Mouse (Mus musculus) gonadal fat pad, adult 2 months (tissue): ENCODE measurements around the gene Fermt2. TPM values are rescaled to one million over a fixed set of nuclear protein-coding genes. Genes with fewer than 3 reads are reported as not detected.
A peak's percentile ranks its signal among the peaks of the same experiment; 100 is the strongest.

Experiments
- DNase-seq: peaks from one replicate; pipeline ENCODE4 v3.0.0-alpha.2; 2012; ENCODE audit warnings: low read depth
- polyA plus RNA-seq: library from polyadenylated mRNA; depleted of rRNA; stranded (reverse); fragments of >200 nt; gene quantifications from 2 replicates; pipeline ENCODE4 v1.2.3, GENCODE M21; 2012; rRNA removed

Gene Fermt2
- 54.9 and 65.2 TPM in 2 replicates for polyA plus RNA-seq

DNA sequence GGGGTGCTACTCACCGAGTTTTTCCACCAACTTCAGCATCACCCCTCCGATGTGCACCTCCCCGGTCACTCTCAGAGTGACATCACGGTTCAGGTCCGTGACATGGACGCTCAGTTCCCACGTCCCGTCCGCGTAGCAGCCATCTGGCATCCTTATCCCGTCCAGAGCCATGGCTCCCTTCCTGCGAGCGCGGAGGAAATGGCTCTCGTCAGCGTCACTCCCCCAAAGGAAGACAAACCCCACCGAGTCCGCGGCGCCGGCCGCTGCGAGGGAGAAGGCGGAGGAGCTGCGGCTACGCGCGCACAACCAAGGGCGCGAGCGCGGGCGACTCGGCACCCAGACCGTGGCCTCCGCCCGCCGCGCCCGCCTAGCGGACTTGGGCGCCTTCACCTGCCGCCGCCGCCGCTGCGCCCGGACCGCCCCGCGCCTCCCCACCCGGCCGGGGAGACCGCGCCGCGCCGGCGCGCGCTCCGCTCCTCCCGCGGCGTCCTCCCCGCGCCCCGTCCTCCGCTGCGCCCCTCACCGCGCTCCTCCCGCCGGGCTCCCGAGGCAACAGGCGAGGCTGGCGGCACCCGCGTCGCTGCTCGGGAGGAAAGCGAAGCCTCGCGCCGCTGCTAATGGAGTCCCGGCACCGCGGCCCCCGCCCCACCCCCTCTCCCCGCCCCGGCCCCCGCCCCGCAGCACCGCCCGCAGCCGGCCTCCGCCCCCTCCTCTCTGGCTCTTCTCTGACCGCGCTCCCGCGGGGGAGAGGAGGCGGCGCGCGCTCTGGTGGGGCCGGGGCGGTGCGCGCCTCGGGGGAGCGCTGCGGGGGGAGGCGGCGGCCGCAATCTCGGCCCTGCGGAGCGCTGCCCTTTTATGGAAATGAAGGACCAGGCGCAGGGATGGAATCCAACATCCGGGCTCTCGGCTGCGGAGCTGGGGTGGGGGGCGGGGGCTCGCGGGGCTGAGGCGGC lies at the start of gene Fermt2:
Gene Fermt2, minus strand, starts transcription at position 708 of the 953 bp plus-strand sequence.
- no peak for DNase-seq

DNA sequence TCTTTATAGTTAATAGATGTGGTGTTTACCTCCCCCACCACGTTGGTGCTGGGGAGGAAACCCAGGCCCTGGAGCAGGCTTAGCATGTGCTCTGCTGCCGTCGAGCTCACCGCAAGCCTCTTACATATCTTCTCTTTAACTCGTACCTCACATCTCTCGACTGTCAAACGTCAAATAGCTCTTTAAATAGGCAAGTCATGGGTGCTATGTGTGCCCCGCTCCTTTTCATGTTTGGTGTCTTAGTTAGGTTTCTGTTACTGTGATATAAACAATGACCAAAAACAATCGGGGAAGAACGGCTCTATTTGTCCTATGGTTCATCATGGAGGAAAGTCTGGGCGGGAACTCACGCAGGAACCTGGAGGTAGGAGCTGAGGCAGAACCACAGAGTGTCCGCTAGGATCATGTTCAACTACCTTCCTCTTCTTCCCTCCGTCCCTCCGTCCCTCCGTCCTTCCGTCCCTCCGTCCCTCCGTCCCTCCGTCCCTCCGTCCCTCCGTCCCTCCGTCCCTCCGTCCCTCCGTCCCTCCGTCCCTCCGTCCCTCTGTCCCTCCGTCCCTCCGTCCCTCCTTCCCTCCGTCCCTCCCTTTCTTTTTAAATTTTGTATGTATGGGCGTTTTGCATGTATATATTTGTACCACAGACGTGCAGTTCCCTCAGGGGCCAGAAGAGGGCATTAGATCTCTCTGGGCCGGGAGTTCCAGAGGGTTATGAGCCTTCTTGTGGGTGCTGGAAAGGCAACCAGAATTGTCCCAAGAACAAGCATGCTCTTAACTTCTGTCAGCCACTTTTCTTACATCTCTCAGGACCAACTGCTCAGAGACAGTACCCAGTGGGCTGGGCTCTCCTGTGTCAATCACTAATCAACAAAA lies 36.4 kb upstream of the Fermt2 start:
- no peak for DNase-seq

DNA sequence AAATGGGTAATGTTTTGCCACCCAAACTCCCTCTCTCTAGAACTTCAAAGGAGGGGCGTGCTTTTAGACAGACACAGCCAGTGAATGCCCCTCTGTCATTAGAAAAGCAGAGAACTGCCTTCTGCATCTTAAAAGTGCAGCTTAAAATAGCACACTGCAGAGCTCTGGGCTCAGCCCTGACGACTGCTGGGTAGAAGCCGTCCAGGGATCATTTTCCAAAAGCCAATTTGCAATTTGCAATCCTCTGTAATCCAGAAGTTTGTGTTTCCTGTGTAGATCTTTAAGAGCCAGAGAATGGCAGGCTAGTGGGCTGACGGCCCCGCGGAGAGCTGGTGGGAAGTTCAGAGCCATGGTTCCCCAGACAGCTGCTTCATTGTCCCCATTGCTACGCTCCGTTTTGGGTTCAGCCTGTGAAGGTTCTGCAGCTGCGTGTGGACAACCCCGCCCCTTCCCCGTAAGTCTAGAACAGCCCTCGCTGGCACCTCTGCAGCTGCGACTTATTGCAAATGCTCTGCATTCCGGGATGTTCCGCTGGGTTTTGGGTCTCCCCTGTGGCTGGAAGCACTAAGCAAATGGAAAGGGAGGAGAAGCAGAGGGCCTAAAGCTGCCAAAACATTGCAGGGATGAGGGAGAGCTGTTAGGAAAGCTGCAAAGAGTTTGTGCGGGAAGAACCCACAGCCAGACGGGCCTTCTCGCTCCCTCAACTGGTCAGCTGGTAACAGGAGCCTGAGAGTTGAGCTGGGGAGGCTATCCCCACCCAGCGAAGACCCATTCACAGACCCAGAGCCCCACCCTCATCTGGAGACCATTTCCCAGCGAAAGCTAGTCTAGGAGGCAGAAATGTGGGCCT lies 35.5 kb upstream of the Fermt2 start:
- no peak for DNase-seq

DNA sequence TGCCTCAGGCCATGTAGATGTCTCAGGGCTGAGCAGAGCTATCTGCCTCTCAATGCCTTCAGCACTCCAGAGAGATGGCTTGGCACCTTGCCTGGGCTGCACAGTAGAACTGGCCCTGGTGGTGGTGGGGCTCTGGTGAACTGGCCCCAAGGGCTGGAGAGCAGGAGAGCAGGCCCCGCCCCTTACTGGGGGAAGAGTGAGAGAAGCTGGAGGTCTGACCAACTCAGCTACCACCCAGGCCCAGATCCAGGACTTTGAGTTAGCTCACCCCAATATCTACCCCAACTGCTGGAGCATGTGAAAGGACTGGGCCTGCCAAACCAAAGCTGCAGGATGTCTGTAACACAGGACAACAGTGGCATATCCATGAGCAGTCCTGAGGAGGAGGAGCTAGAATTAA lies 33.7 kb upstream of the Fermt2 start:
- DNase-seq, result no peak

DNA sequence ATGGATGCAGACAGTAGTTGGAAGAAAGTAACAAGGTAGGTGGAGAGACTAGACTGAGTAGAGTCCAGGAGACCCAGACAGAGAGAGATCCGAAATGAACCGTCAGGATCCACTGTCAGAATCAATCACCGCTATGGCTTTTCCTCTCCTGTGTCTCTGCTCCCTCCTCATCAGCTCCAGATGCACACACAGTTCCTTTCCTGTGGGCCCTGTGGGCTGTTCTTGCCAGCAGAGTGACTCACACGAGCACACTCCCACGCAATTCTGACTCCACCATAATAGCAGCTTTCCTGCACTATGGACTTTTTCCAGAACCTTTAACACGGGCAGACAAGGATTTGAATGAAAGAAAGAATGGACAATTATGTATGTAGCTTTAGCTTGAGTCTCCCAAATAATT lies 31.8 kb upstream of the Fermt2 start:
- DNase-seq, result no peak

DNA sequence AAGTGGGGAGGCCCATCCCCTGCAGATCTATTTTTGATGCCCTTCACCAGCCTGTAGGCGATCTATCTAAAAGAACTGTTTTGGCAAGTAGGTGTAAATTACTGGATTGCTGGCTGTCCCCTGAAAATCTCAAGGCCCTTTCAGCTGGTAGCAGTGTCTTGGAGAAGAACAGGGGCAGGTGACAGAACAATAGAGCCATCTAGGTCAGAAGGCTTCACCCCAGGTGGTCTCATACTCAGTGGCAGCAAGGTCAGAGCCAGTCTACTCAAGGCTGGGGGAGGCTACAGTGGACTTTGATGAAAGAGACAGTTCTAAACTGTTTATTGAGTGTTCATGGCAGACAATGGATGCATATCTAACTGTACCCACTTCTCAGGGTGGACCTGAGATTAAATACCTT lies 29.1 kb upstream of the Fermt2 start:
- no peak for DNase-seq

DNA sequence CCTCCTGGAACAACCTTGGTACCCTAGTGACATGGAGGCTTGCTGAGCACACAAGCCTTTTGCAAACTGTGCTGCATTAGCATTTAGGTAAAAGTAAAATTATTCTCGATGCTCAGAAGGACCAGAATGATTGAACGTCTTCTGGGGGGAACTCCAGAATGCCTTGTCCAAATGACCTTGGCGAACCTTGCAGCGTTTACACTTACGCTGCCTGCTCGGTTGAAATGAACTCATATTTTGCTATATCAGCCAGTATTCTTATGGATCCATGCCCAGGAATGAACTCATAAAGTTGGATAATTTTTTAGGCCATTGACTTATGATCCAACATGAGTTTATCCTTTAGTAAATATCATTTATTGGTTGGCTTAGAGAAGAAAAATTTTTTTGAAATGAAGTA lies 24.4 kb upstream of the Fermt2 start:
- no peak for DNase-seq

DNA sequence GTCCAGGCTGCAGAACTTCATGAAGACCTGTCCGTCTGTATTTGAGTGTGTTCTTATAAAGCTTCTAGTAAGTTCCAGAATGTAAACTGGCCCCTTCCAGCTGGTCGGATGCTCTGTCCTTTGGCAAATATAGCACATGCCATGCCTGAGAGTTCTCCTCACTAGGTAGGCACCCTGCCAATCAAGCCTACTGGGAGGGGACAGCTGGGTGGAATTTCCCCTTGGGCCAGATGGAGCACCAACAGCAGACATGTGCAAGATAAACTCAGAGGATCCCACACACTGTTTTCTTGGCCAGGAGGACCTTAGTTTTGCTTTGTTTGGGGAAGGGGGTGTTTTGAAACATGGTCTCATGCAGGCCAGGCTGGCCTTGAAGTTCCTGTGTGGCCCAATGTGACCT lies 23.9 kb upstream of the Fermt2 start:
- DNase-seq, result no peak

DNA sequence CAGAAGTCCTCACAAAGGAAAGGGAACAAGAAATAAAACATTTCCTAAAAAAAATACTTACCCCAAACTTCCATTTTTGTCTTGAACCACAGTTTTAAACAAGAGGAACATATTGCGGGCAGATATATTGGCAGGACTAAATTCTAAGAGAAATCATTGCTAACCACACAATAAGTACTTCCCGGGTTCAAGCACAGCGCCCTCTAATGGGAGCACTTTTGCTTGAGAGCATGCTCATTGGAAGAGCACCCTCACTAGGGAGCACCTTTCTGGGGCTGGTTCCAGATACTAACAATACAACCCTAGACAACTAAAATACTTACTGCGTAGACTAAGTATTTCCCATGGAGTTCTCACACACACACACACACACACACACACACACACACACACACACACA lies 22.5 kb upstream of the Fermt2 start:
- DNase-seq, result no peak

DNA sequence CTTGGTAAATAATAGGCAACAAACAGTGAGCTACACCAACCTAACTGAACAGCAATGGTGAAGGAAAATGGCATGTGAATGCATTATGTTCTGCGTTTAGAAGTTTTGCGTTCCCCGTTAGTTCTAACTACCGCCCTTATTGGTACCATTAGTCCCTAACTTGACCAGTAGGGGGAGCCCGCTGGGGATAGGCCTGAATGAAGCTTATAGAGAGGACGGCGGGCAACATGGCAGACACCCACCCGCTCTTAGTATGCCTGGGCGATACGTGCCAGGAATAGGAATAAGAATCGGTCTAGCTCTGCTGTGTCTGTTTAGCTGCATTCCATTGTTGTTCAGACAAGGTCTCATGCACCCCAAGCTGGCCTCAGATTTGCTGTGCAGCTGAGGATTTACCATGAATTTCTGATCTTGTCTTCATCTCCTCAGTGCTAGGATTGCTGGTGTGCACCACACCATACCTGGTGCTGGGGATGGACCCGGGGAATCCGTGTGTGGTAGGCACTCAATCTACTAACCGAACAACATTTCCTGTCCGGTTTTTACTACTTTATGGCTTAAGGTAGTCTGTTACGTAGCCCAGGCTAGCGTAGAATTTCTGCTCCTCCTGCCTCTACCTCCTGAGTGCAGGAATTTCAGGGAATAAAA lies 21.3 kb upstream of the Fermt2 start:
- DNase-seq, result no peak

DNA sequence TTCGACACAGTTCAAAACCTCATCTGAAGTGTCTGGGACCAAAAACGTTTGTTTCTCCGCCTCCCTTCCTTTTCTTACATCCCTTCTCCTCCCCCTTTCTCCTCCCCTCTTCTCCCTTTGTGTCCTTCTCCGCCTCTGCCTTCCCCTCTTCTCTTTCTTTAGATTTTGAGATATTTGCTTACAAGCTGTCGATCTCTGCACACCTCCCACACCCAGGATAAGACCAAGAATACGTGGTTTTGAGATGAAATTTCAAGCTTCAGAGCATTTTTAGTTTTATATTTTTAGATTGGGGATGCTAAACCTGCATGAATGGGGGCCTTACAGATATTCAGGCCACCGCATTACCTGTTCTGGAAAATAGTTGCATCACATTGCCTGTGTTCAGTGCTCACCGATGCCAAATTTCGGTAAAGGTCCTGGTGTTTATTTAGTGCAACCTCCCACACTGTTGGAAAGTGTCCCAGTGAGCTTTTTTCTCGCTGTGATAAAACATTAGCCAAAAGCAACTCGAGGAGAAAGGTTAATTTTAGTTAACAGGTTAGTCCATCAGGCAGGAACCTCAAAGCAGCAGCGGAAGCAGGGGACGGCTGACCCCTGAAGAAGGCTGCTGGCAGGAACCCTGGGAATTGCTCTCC lies 20.2 kb upstream of the Fermt2 start:
- peak; percentile 71 for DNase-seq

DNA sequence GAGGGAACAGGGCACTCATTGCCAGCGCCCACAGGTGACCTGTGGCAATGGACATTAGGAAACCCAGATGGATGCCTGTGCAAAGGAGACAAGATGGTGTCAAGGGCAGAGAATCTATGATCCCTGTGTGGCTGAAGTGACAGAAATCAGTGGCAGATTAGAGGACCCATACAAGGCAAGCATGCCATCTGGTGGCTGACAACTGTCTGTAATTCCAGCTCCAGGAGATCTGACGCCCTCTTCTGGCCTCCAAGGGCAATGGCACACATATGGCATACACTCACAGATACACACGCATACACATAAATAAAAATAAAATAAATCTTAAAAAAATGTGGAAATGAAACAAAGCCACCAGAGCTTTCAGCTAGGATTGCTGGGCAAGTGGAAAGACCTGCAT lies 18.2 kb upstream of the Fermt2 start:
- no peak for DNase-seq

DNA sequence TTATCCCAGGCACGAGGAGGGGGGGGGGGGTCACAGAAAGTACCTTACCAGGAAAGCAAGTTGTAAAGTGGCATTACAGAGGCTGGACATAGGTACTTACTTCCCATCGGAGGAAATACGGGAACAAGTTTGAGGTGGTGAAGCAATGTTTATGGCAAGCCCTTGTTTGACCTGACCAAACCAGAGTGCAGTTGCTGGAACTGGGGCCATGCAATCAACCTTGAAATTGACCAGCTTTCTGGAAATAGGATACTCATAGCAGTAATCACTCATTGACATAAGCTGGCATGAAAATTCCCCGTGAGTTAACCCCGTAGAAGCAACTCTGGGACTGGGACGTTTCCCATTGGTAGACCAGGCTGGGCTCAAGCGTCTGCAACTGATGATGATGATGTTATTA lies 15.0 kb upstream of the Fermt2 start:
- no peak for DNase-seq

DNA sequence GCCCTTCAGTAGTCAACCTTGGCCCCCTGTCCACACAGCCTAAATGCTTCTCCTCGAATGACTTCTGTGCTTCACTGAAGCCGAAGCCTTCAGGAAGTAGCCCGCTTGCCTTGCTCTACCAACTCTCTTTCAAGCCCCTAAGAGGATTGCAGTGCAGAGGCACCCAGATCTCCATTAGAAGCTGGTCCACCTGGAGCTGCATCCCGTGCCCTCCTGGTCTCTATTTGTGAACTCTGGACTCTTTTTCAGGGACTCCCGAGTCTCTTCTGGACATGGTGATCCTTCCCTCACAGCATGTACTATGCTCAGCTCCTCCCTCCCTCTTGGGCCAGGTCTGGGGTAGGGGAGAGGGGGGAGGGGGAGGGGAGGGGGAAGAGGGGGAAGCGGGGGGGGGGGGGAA lies 14.1 kb upstream of the Fermt2 start:
- DNase-seq, result no peak

DNA sequence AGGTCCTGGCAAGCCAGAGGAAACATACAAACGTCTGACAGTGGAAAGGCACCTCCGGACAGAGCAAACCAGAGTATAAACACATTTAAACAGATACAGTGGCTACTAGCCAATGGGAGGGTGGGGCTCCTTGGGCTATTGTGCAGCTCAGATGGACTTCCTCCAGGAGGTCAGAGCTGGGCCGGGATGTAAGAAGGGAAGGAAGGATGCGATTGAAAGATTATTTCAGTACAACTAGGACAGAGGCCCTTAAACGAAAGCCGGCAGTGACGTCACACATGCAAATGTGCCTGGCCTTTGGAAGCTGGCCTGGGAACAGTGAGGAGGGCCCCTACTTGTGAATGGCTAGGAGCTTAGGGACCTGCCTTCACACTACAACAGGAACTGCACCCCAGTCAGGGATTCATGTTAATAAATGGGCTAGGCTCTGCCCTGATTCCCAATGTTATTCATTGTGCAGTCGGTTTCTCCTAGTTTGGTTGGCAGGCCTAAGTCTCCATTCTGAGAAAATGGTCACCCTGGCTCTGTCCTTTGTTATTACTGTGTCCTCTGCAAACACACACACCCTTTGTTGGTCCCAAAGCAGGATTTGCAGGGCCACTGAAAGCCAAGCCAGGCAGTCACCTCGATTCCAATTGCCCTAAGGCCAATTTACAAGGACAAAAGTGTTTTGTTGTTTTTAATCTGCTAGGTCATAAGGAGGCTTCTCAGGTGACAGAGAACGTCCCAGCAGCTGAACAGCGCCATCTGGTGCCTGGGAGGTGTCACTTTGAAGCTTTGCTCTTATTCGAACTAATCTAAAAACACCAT lies 9.9 kb upstream of the Fermt2 start:
- DNase-seq, result no peak

DNA sequence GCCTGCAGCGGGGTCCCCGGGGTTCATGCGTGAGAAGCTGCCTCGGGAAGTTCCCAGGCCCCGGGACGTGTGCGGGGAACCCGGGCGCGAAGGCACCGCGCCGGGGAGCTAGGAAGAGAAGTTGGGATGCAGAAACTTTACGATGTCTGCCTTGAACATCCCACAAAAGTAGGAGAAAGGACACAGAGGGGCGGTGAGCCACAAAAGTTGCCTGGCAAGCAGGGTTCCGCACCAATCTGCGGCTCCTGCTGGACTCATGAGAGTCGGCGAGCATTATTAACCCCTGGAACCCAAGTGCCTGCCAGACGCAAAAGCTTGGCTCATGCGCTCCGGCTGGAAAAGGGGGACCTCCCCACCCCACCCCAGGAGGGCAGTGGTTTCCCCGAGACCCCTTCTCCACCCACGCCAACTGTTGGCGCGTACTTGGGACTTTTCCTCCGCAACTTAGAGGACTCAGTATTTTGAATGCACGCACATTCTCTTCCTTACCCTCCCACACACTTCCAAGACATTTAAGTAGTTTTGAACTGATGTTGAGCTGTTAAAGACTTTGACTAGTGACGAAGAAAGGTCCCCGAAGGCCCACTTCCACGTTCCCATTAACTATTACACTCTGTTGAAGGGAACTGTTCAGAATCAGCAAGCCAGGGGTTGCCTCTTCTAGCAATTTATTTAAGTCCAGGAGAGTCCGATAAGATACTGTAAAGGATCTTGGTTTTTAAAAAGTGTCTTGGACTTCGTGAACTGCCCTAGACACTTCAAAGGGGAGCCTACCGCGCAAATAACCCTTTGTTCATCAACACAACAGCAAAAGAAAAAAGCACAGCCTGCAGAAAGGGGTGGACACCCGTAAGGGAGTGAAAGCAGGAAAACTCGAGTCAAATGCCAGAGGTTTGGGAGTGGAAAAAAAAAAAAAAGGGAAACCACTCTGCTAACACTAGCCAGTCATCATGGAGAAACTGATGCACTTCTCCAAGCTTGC lies 737 bp upstream of the Fermt2 start:
- no peak for DNase-seq

DNA sequence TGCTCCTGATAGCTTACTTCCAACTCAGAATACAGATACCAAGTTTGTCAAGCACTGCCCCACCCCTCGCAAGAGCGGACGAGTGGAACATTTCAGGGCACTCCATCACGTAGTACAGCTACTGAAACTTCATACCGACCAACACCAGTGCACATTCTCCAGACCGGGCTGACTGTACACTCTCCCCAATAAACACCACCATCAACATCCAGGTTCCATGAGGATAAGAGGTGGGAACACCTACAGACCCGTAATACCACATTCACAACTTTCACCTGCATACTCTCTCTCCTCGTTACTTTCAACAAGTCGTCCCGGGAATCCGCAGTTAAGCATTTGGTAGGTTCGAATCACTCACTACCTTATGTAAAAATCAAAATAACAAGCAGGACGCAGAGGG lies 1.1 kb downstream of the Fermt2 start:
- DNase-seq, result no peak

DNA sequence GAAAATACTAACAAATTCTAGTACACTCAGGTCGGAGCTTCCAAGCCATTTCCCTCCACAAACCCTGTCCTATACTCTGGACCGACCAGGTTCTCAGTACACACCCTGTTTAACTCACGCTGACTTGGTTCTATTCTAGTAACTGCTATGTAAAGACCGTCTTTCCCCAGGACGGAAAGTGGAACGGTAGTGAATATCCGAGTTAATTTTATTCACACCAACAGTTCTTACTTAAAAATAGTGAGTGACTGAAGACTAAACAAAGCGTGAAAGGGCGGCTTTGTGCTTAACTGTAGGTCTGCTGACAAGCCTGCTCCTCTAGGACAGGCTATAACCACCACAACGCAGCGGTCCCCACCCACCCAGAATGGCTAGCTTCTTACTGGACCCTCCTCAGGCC lies 14.1 kb downstream of the Fermt2 start:
- DNase-seq, result no peak

DNA sequence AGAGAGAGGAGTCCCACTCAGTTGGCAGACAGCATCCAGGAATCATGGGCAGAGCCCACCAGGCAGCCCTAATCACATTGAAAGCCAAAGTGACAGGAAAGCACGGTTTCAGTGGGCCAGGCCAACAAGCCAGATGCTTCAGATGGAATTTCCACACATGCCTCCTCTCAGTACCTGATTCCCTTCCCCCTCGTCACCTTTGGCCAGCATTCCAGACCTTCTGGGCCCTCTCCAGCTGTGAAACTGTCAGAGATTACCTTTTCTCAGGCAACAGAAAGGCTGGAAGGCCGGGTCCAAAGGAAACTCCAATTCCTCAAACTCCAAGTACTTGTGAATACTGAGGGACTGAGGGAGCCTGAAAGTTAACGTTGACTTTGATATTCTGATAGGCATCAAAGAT lies 19.1 kb downstream of the Fermt2 start:
- no peak for DNase-seq
